8 mouse cellular contexts compared by ENCODE assay signal in the genomic region with DNA sequence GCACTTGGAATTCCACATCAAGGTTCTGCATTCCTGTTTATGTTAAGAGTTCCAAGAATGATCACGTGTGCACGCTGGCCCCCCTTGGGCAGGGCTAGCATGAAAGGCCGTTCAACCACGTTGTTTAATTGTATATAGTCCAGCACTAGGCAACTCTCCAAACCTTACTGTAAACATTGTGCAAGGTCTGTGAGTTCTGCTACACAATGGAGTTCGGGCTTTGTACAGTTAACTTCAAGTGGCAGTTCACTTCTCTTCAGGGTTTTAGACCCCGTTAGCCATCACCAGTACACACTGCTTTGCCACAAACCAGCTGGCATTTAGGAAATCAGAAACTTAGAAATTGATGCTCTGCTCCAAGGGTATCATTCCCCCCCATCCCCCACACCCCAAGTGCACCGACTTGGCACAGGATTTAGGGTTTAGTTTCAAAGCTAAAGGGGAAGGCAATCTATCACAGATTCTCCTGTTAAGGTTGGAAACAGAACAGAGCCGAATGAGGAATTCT. TPM values are rescaled to one million over a fixed set of nuclear protein-coding genes. Genes with fewer than 3 reads are reported as not detected.
DNase-seq lines count a peak whose midpoint lies in the region; ATAC-seq lines count a peak whose summit lies in the region.

No protein-coding gene starts in this region.

- DNase-seq in heart, adult 11 months, result peak; percentile 83
- DNase-seq in heart, adult 8-10 months (ENCODE audit: low spot score), result no peak
- DNase-seq in adrenal gland, postnatal 36 days, result peak; percentile 27 to 71
- no peak for DNase-seq in layer of hippocampus, postnatal 14 days (ENCODE audit: low spot score in 2 of 2)
- no peak for DNase-seq in gastrocnemius, adult 8-10 months (ENCODE audit: low spot score in 2 of 2)
- DNase-seq in cerebellum, postnatal 14 days, result no peak

- no peak overlapping the region for H3K9ac ChIP-seq in hindbrain, embryonic 15.5 days
- peak overlapping the region; percentile 43; the same call in 1 of the 2 replicates for H3K9ac ChIP-seq in lung, embryonic 16.5 days (ENCODE audit: low read length)

- H3K4me2 ChIP-seq in hindbrain, embryonic 15.5 days, result peak overlapping the region; percentile 29
- peak overlapping the region; percentile 72 for H3K4me2 ChIP-seq in lung, embryonic 16.5 days (ENCODE audit: low read depth, low read length)

- peak; percentile 56; the same call in 1 of the 2 replicates for ATAC-seq in hindbrain, embryonic 15.5 days (ENCODE audit: low FRiP score, low read depth)
- peak; percentile 99 for ATAC-seq in lung, embryonic 16.5 days (ENCODE audit: low read depth)

- WGBS in hindbrain, embryonic 15.5 days, result 59% methylated on average over 8 of the region's 8 CpGs
- WGBS in lung, embryonic 16.5 days, result 4% methylated on average over 8 of the region's 8 CpGs

- no peaks in the 10 kb centered on the region for H3K9me3 ChIP-seq in hindbrain, embryonic 15.5 days
- no peaks in the 10 kb centered on the region for H3K9me3 ChIP-seq in lung, embryonic 16.5 days (ENCODE audit: control insufficient read depth, low read length)

- H3K27me3 ChIP-seq in hindbrain, embryonic 15.5 days, result no peaks in the 10 kb centered on the region
- H3K27me3 ChIP-seq in lung, embryonic 16.5 days (ENCODE audit: control insufficient read depth, insufficient read depth, low read depth, low read length), result no peaks in the 10 kb centered on the region

- peaks cover 8% of the 10 kb centered on the region; the same call in 1 of the 2 replicates for H3K4me1 ChIP-seq in hindbrain, embryonic 15.5 days (replicated peaks)
- H3K4me1 ChIP-seq in lung, embryonic 16.5 days (replicated peaks; ENCODE audit: control insufficient read depth, insufficient read depth, low read length), result peaks cover 29% of the 10 kb centered on the region

- 0 out of 2 replicates have a peak, but pooled peaks cover 3% of the 10 kb centered on the region for H3K36me3 ChIP-seq in hindbrain, embryonic 15.5 days
- H3K36me3 ChIP-seq in lung, embryonic 16.5 days (ENCODE audit: control insufficient read depth, insufficient read depth, low read length), result no peaks in the 10 kb centered on the region

- H3K27ac ChIP-seq in hindbrain, embryonic 15.5 days (replicated peaks), result no peak overlapping the region
- peak overlapping the region; percentile 96 for H3K27ac ChIP-seq in lung, embryonic 16.5 days (ENCODE audit: low read length)

- no peak overlapping the region for H3K4me3 ChIP-seq in hindbrain, embryonic 15.5 days
- peak overlapping the region; percentile 44 for H3K4me3 ChIP-seq in lung, embryonic 16.5 days (ENCODE audit: low read length)

RNA-seq across cellular contexts. Expression of a gene that starts 22.5 kb away (rescaled TPM):
- 10 to 100 TPM; 32.4 to 42.9 (median 38.5) TPM for total RNA-seq in heart, adult 8-10 months (2022)
- 10 to 100 TPM; 60.5 to 72.8 TPM for total RNA-seq in adrenal gland, postnatal 36 days (2021)
- 75.9 and 77.7 TPM in 2 replicates for polyA plus RNA-seq in hindbrain, embryonic 15.5 days (2015; fragmentation: Nextera tagmentation; extraction: Ambion mirVana)
- polyA plus RNA-seq in lung, embryonic 16.5 days (2015; fragmentation: Nextera tagmentation; extraction: Ambion mirVana), result 129 and 130 TPM in 2 replicates
- 10 to 100 TPM; 17.9 to 19.1 TPM for total RNA-seq in layer of hippocampus, postnatal 14 days (2021)
- total RNA-seq in gastrocnemius, adult 8-10 months (2022), result 10 to 100 TPM; 10.2 to 19.1 (median 16.0) TPM

Comparison
In these comparisons a context has a peak if more than half of its experiments do, and no peak if none do; other contexts are left out.
1. DNase-seq: peak in heart, adult 11 months (single experiment) and adrenal gland, postnatal 36 days (2 of 2); none in heart, adult 8-10 months (single experiment), layer of hippocampus, postnatal 14 days (0 of 2), gastrocnemius, adult 8-10 months (0 of 2) and cerebellum, postnatal 14 days (0 of 2).